Mouse (Mus musculus) midbrain, embryonic 15.5 days (tissue): ENCODE measurements around the gene Ncor1. TPM values are rescaled to one million over a fixed set of nuclear protein-coding genes. Genes with fewer than 3 reads are reported as not detected.
"Not testable (repeated sequence)": the region's sequence is repeated elsewhere in the genome, so short reads cannot be mapped to it uniquely, and the experiment has no call there.

Experiments
- ATAC-seq: fragments of 200-750 bp; cut with Nextera tagmentation; replicated peaks from 2 replicates; pipeline ENCODE4 v1.8.0; 2017; ENCODE audit warnings: moderate TSS enrichment
- H3K27ac ChIP-seq: fragments of 300-500 bp; sonication (generic); 2 replicates; pipeline ENCODE4 v1.5.1; 2015; ENCODE audit warnings: mild to moderate bottlenecking, inconsistent platforms
- H3K27me3 ChIP-seq: fragments of 300-500 bp; sonication (generic); replicated peaks from 2 replicates; pipeline ENCODE4 v1.6.1; 2015; ENCODE audit warnings: inconsistent platforms
- H3K36me3 ChIP-seq: fragments of 300-500 bp; sonication (generic); replicated peaks from 2 replicates; pipeline ENCODE4 v1.6.1; 2015; ENCODE audit warnings: inconsistent platforms
- H3K4me1 ChIP-seq: fragments of 300-500 bp; sonication (generic); 2 replicates; pipeline ENCODE4 v1.6.1; 2015; ENCODE audit warnings: inconsistent platforms
- H3K4me2 ChIP-seq: fragments of 300-500 bp; sonication (generic); 2 replicates; pipeline ENCODE4 v1.6.1; 2015; ENCODE audit warnings: inconsistent platforms, mild to moderate bottlenecking, moderate library complexity
- H3K4me3 ChIP-seq: fragments of 300-500 bp; sonication (generic); 2 replicates; pipeline ENCODE4 v1.5.1; 2015; ENCODE audit warnings: mild to moderate bottlenecking, inconsistent platforms
- H3K9ac ChIP-seq: fragments of 300-500 bp; sonication (generic); 2 replicates; pipeline ENCODE4 v1.6.1; 2015; ENCODE audit warnings: mild to moderate bottlenecking, inconsistent platforms
- H3K9me3 ChIP-seq: fragments of 300-500 bp; sonication (generic); 2 replicates; pipeline ENCODE4 v1.6.1; 2016; ENCODE audit warnings: inconsistent platforms
- WGBS: fragments of 180-500 bp; shearing (Covaris S2); methylation state at CpG from one replicate; pipeline ENCODE4 v1.1.7; 2015; ENCODE audit warnings: mixed read lengths; 5-methylcytosine and 5-hydroxymethylcytosine counted together
- polyA plus RNA-seq: library from polyadenylated mRNA; unstranded; fragments of >200 nt; fragmentation: Nextera tagmentation; extraction: Ambion mirVana; gene quantifications from 2 replicates; pipeline ENCODE4 v1.2.1, GENCODE M21; 2015

The Ncor1 gene
- polyA plus RNA-seq, 1 experiment from 2014 or later: 179 TPM

GRCm38 (mm10) chr11:62478931-62479330, 20.6 kb upstream of the Ncor1 start:
- Histone ChIP-seq H3K9ac (no peak overlapping the region), H3K4me1 (no peaks in the 10 kb centered on the region), H3K27me3 (no peaks in the 10 kb centered on the region), H3K36me3 (no peaks in the 10 kb centered on the region), H3K27ac (no peak overlapping the region), H3K9me3 (no peaks in the 10 kb centered on the region), H3K4me3 (no peak overlapping the region), H3K4me2 (no peak overlapping the region)
- WGBS: 62% methylated on average over 6 of the region's 6 CpGs
- no peak for ATAC-seq

GRCm38 (mm10) chr11:62476156-62476555, 17.8 kb upstream of the Ncor1 start:
- no peaks in the 10 kb centered on the region for H3K9me3 ChIP-seq
- H3K36me3 ChIP-seq: no peaks in the 10 kb centered on the region
- WGBS: 97% methylated on average over 4 of the region's 4 CpGs
- no peaks in the 10 kb centered on the region for H3K4me1 ChIP-seq
- no peak overlapping the region for H3K27ac ChIP-seq
- H3K4me2 ChIP-seq: no peak overlapping the region
- H3K4me3 ChIP-seq: no peak overlapping the region
- H3K9ac ChIP-seq: no peak overlapping the region
- ATAC-seq: no peak
- no peaks in the 10 kb centered on the region for H3K27me3 ChIP-seq

- Histone ChIP-seq H3K27ac (no peak overlapping the region), H3K4me1 (no peaks in the 10 kb centered on the region), H3K9me3 (no peaks in the 10 kb centered on the region), H3K4me2 (no peak overlapping the region), H3K36me3 (no peaks in the 10 kb centered on the region), H3K4me3 (no peak overlapping the region), H3K27me3 (no peaks in the 10 kb centered on the region), H3K9ac (no peak overlapping the region)
- no peak for ATAC-seq
- WGBS: 96% methylated on average over 5 of the region's 5 CpGs
Observed at GRCm38 (mm10) chr11:62473516-62473915, 15.2 kb upstream of the Ncor1 start.

GRCm38 (mm10) chr11:62470451-62470850, 12.1 kb upstream of the Ncor1 start:
- H3K9me3 ChIP-seq: no peaks in the 10 kb centered on the region
- 95% methylated on average over 6 of the region's 6 CpGs for WGBS
- H3K4me2 ChIP-seq: no peak overlapping the region
- H3K9ac ChIP-seq: no peak overlapping the region
- no peaks in the 10 kb centered on the region for H3K36me3 ChIP-seq
- H3K27ac ChIP-seq: no peak overlapping the region
- H3K27me3 ChIP-seq: no peaks in the 10 kb centered on the region
- H3K4me1 ChIP-seq: no peaks in the 10 kb centered on the region
- no peak for ATAC-seq
- H3K4me3 ChIP-seq: no peak overlapping the region

GRCm38 (mm10) chr11:62467289-62467688, 8.9 kb upstream of the Ncor1 start:
- not testable (repeated sequence) for H3K36me3 ChIP-seq, H3K4me1 ChIP-seq, H3K9me3 ChIP-seq, H3K4me3 ChIP-seq, H3K27me3 ChIP-seq, H3K4me2 ChIP-seq, H3K9ac ChIP-seq, H3K27ac ChIP-seq, ATAC-seq

- no peaks in the 10 kb centered on the region for H3K36me3 ChIP-seq
- H3K9ac ChIP-seq: no peak overlapping the region
- H3K27me3 ChIP-seq: no peaks in the 10 kb centered on the region
- no peak overlapping the region for H3K27ac ChIP-seq
- no peak overlapping the region for H3K4me2 ChIP-seq
- ATAC-seq: no peak
- WGBS: 90% methylated on average over 3 of the region's 3 CpGs
- H3K4me3 ChIP-seq: no peak overlapping the region
- H3K9me3 ChIP-seq: no peaks in the 10 kb centered on the region
- H3K4me1 ChIP-seq: no peaks in the 10 kb centered on the region
Observed at GRCm38 (mm10) chr11:62466546-62466945, 8.2 kb upstream of the Ncor1 start.

- H3K36me3 ChIP-seq: no peaks in the 10 kb centered on the region
- no peaks in the 10 kb centered on the region for H3K9me3 ChIP-seq
- H3K4me2 ChIP-seq: no peak overlapping the region
- no peak overlapping the region for H3K9ac ChIP-seq
- no peak overlapping the region for H3K27ac ChIP-seq
- no peaks in the 10 kb centered on the region for H3K4me1 ChIP-seq
- 90% methylated on average over 3 of the region's 3 CpGs for WGBS
- ATAC-seq: no peak
- no peaks in the 10 kb centered on the region for H3K27me3 ChIP-seq
- H3K4me3 ChIP-seq: no peak overlapping the region
Observed at GRCm38 (mm10) chr11:62465849-62466248, 7.5 kb upstream of the Ncor1 start.

- WGBS: 95% methylated on average over 3 of the region's 3 CpGs
- Histone ChIP-seq H3K9ac (no peak overlapping the region), H3K36me3 (no peaks in the 10 kb centered on the region), H3K27ac (no peak overlapping the region), H3K27me3 (no peaks in the 10 kb centered on the region), H3K4me3 (no peak overlapping the region), H3K9me3 (no peaks in the 10 kb centered on the region), H3K4me1 (no peaks in the 10 kb centered on the region), H3K4me2 (no peak overlapping the region)
- ATAC-seq: no peak
Observed at GRCm38 (mm10) chr11:62464696-62465095, 6.4 kb upstream of the Ncor1 start.

- 55% methylated on average over 2 of the region's 2 CpGs for WGBS
Observed at GRCm38 (mm10) chr11:62463225-62463915, 5.0 kb upstream of the Ncor1 start.

GRCm38 (mm10) chr11:62462529-62462928, 4.2 kb upstream of the Ncor1 start:
- not testable (repeated sequence) for H3K27me3 ChIP-seq, H3K4me3 ChIP-seq, H3K27ac ChIP-seq, H3K4me2 ChIP-seq, H3K9ac ChIP-seq, H3K9me3 ChIP-seq, H3K4me1 ChIP-seq, ATAC-seq, H3K36me3 ChIP-seq
- 98% methylated on average over 1 of the region's 1 CpGs for WGBS

More at GRCm38 (mm10) chr11:62463225-62463915, 5.0 kb upstream of the Ncor1 start:
- H3K4me2 ChIP-seq: no peak overlapping the region
- H3K27me3 ChIP-seq: no peaks in the 10 kb centered on the region
- no peak overlapping the region for H3K9ac ChIP-seq
- H3K27ac ChIP-seq: no peak overlapping the region
- no peak overlapping the region for H3K4me3 ChIP-seq
- no peak for ATAC-seq
- peaks cover 9% of the 10 kb centered on the region; the same call in 1 of the 2 replicates for H3K4me1 ChIP-seq
- no peaks in the 10 kb centered on the region for H3K9me3 ChIP-seq
- no peaks in the 10 kb centered on the region for H3K36me3 ChIP-seq

GRCm38 (mm10) chr11:62458780-62459179, 439 bp upstream of the Ncor1 start:
- no peaks in the 10 kb centered on the region for H3K36me3 ChIP-seq

GRCm38 (mm10) chr11:62457891-62458270, 460 bp downstream of the Ncor1 start:
- ATAC-seq: no peak
- Histone ChIP-seq H3K27me3 (no peaks in the 10 kb centered on the region), H3K4me3 (peak overlapping the region; percentile 79), H3K9ac (peak overlapping the region; percentile 94), H3K4me1 (peaks cover 24% of the 10 kb centered on the region), H3K36me3 (no peaks in the 10 kb centered on the region), H3K27ac (peak overlapping the region; percentile 97), H3K4me2 (peak overlapping the region; percentile 87), H3K9me3 (no peaks in the 10 kb centered on the region)
- WGBS: under 1% methylated on average over 18 of the region's 18 CpGs

More at GRCm38 (mm10) chr11:62458780-62459179, 439 bp upstream of the Ncor1 start:
- 2% methylated on average over 9 of the region's 9 CpGs for WGBS
- no peaks in the 10 kb centered on the region for H3K27me3 ChIP-seq
- no peak for ATAC-seq
- peak overlapping the region; percentile 97 for H3K27ac ChIP-seq
- peak overlapping the region; percentile 94 for H3K9ac ChIP-seq
- no peaks in the 10 kb centered on the region for H3K9me3 ChIP-seq
- peak overlapping the region; percentile 87 for H3K4me2 ChIP-seq
- H3K4me1 ChIP-seq: peaks cover 21% of the 10 kb centered on the region
- peak overlapping the region; percentile 79 for H3K4me3 ChIP-seq

GRCm38 (mm10) chr11:62457241-62457890, 975 bp downstream of the Ncor1 start:
- peak overlapping the region; percentile 79 for H3K4me3 ChIP-seq
- ATAC-seq: peak; percentile 96
- H3K36me3 ChIP-seq: no peaks in the 10 kb centered on the region
- H3K4me1 ChIP-seq: peaks cover 24% of the 10 kb centered on the region
- peak overlapping the region; percentile 97 for H3K27ac ChIP-seq
- no peaks in the 10 kb centered on the region for H3K9me3 ChIP-seq
- H3K27me3 ChIP-seq: no peaks in the 10 kb centered on the region
- peak overlapping the region; percentile 87 for H3K4me2 ChIP-seq
- H3K9ac ChIP-seq: peak overlapping the region; percentile 94
- under 1% methylated on average over 70 of the region's 73 CpGs for WGBS
